In the genomic region with DNA sequence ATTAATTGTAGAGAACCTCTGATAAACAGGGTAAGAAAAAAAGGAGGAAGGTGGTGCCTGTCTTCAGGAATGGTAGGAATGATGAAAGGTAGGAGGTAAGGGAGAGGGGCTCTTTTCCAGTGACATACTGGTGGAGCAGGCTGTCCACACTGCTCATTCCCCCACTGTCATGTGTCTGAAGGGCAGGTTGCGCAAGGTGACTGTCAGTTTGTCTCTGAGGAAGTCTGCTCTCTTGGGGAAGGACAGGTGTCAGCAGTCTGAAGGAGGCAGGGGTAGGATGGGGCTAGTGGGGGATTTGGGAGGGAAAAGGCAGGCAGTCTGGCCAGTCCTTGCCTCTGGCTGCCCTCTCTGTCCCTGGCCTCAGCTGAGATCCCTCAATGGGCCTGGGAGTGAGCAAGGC, we compare ENCODE assay signal across 26 mouse cellular contexts. TPM values are rescaled to one million over a fixed set of nuclear protein-coding genes. Genes with fewer than 3 reads are reported as not detected.
A peak's percentile ranks its signal among the peaks of the same experiment; 100 is the strongest.
DNase-seq lines count a peak whose midpoint lies in the region; ATAC-seq and TF ChIP-seq lines count a peak whose summit lies in the region.
"Had no signal": no experiment of that assay in that cellular context is flagged by ENCODE, and none has a peak within 500 bp of the region (broad histone marks: within the 10 kb centered on the region; RNA-seq: fewer than 3 reads in every experiment).

No protein-coding gene starts in this region.

- TF ChIP-seq POLR2A in bone marrow, adult 2 months (IDR thresholded peaks at IDR 0.05; ENCODE audit: borderline replicate concordance, control insufficient read depth, low read depth, low read length) = no peak
- no peak for TF ChIP-seq POLR2A in myocyte (IDR thresholded peaks at IDR 0.05; ENCODE audit: insufficient read length, low read depth)

- no peak overlapping the region for H3K27ac ChIP-seq in liver, embryonic 12.5 days
- H3K27ac ChIP-seq in liver, embryonic 11.5 days (ENCODE audit: low read depth, low read length) = no peak overlapping the region
- H3K27ac ChIP-seq in bone marrow, adult 2 months (ENCODE audit: control insufficient read depth, insufficient read depth, low read depth, low read length, poor library complexity) = peak overlapping the region; percentile 28; the same call in 1 of the 2 replicates
- H3K27ac ChIP-seq in liver, embryonic 14.5 days = no peak overlapping the region
- no peak overlapping the region for H3K27ac ChIP-seq in hindbrain, embryonic 14.5 days
- H3K27ac ChIP-seq: embryonic facial prominence, embryonic 15.5 days; hindbrain, embryonic 10.5 days; hindbrain, postnatal 0 days; kidney, embryonic 15.5 days; left cerebral cortex, adult 2 months; macrophage; neural tube, embryonic 15.5 days had no signal

- H3ac ChIP-seq in myocyte (ENCODE audit: control insufficient read depth, insufficient read length) = no peak overlapping the region

- no peak for DNase-seq in liver, embryonic 11.5 days (ENCODE audit: low spot score)
- no peak for DNase-seq in liver, embryonic 14.5 days (ENCODE audit: low read depth in 3 of 3, low spot score in 3 of 3)
- no peak for DNase-seq in hindbrain, embryonic 14.5 days (ENCODE audit: low spot score)
- DNase-seq in layer of hippocampus, adult 8-10 months (ENCODE audit: low spot score in 2 of 2) = no peak
- DNase-seq in retina, postnatal 1 day = no peak
- DNase-seq: adrenal gland, postnatal 10 days; cerebellum, adult 2 months; cerebellum, postnatal 25 days; embryo, embryonic 11 days; gastrocnemius, postnatal 25 days; kidney, adult 11 months; kidney, postnatal 4 days; lung, embryonic 14.5 days; right cerebral cortex, postnatal 14 days had no signal

- H3K4me2 ChIP-seq in liver, embryonic 12.5 days = no peak overlapping the region
- no peak overlapping the region for H3K4me2 ChIP-seq in liver, embryonic 11.5 days
- no peak overlapping the region for H3K4me2 ChIP-seq in liver, embryonic 14.5 days (ENCODE audit: low read depth)
- no peak overlapping the region for H3K4me2 ChIP-seq in myocyte (ENCODE audit: low read depth)
- H3K4me2 ChIP-seq in hindbrain, embryonic 14.5 days (replicated peaks) = no peak overlapping the region
- H3K4me2 ChIP-seq: embryonic facial prominence, embryonic 15.5 days; kidney, embryonic 15.5 days; lung, embryonic 14.5 days; midbrain, embryonic 11.5 days; neural tube, embryonic 15.5 days had no signal

- H3K4me1 ChIP-seq in liver, embryonic 12.5 days = peaks cover 8% of the 10 kb centered on the region
- no peaks in the 10 kb centered on the region for H3K4me1 ChIP-seq in liver, embryonic 11.5 days (replicated peaks; ENCODE audit: control insufficient read depth, insufficient read depth, low read length)
- H3K4me1 ChIP-seq in bone marrow, adult 2 months (ENCODE audit: control insufficient read depth, insufficient read depth, low read length) = peaks cover 6% of the 10 kb centered on the region; the same call in 1 of the 2 replicates
- no peaks in the 10 kb centered on the region; a peak in 1 of 4 replicates for H3K4me1 ChIP-seq in liver, embryonic 14.5 days (replicated peaks; ENCODE audit: control insufficient read depth in 2 of 2, insufficient read depth in 2 of 2, low read length in 1 of 2)
- H3K4me1 ChIP-seq in hindbrain, embryonic 14.5 days (replicated peaks; ENCODE audit: control insufficient read depth, insufficient read depth, low read length) = no peaks in the 10 kb centered on the region
- H3K4me1 ChIP-seq: embryonic facial prominence, embryonic 15.5 days; hindbrain, embryonic 10.5 days; kidney, embryonic 15.5 days; neural tube, embryonic 15.5 days had no signal

- 0 out of 2 replicates have a peak, but pooled peaks have one; percentile 16 for ATAC-seq in liver, embryonic 12.5 days
- no peak for ATAC-seq in liver, embryonic 11.5 days (replicated peaks; ENCODE audit: low FRiP score)
- ATAC-seq in liver, embryonic 14.5 days (ENCODE audit: insufficient read depth) = 0 out of 2 replicates have a peak, but pooled peaks have one; percentile 14
- ATAC-seq in hindbrain, embryonic 14.5 days (ENCODE audit: low FRiP score) = no peak
- ATAC-seq: forebrain, embryonic 14.5 days; hindbrain, postnatal 0 days had no signal

- H3K9me3 ChIP-seq in liver, embryonic 12.5 days (replicated peaks) = no peaks in the 10 kb centered on the region
- no peaks in the 10 kb centered on the region for H3K9me3 ChIP-seq in liver, embryonic 11.5 days (ENCODE audit: control insufficient read depth, low read length)
- no peaks in the 10 kb centered on the region for H3K9me3 ChIP-seq in liver, embryonic 14.5 days (ENCODE audit: control insufficient read depth, low read length)
- H3K9me3 ChIP-seq in hindbrain, embryonic 14.5 days (ENCODE audit: control insufficient read depth, low read length) = no peaks in the 10 kb centered on the region
- H3K9me3 ChIP-seq: embryonic facial prominence, embryonic 15.5 days; hindbrain, embryonic 10.5 days; kidney, embryonic 15.5 days; neural tube, embryonic 15.5 days had no signal

- H3K36me3 ChIP-seq in liver, embryonic 12.5 days = peaks cover 95% of the 10 kb centered on the region
- H3K36me3 ChIP-seq in liver, embryonic 11.5 days (ENCODE audit: control insufficient read depth, insufficient read depth, low read length) = peaks cover 63% of the 10 kb centered on the region
- H3K36me3 ChIP-seq in liver, embryonic 14.5 days (replicated peaks; ENCODE audit: control insufficient read depth, insufficient read depth, low read depth) = peaks cover 39% of the 10 kb centered on the region
- H3K36me3 ChIP-seq in myocyte (ENCODE audit: control insufficient read depth, insufficient read depth) = peaks cover 27% of the 10 kb centered on the region
- H3K36me3 ChIP-seq in hindbrain, embryonic 14.5 days (replicated peaks; ENCODE audit: control insufficient read depth, insufficient read depth) = peaks cover 99% of the 10 kb centered on the region

- no peak overlapping the region for H3K4me3 ChIP-seq in liver, embryonic 12.5 days
- H3K4me3 ChIP-seq in liver, embryonic 11.5 days (ENCODE audit: low read depth, low read length) = no peak overlapping the region
- H3K4me3 ChIP-seq in bone marrow, adult 2 months (replicated peaks; ENCODE audit: control insufficient read depth, low read depth, low read length) = no peak overlapping the region
- H3K4me3 ChIP-seq in liver, embryonic 14.5 days (ENCODE audit: insufficient read depth in 1 of 2, low read depth in 2 of 2, low read length in 2 of 2) = no peak overlapping the region
- no peak overlapping the region for H3K4me3 ChIP-seq in myocyte
- no peak overlapping the region for H3K4me3 ChIP-seq in hindbrain, embryonic 14.5 days (replicated peaks; ENCODE audit: low read length)
- H3K4me3 ChIP-seq: embryonic facial prominence, embryonic 15.5 days; hindbrain, embryonic 10.5 days; kidney, embryonic 15.5 days; left cerebral cortex, adult 2 months; neural tube, embryonic 15.5 days had no signal

- no peaks in the 10 kb centered on the region for H3K79me2 ChIP-seq in myocyte (ENCODE audit: control insufficient read depth, insufficient read depth)

- no peak overlapping the region for H3K9ac ChIP-seq in liver, embryonic 12.5 days
- no peak overlapping the region for H3K9ac ChIP-seq in liver, embryonic 11.5 days (ENCODE audit: low read depth, low read length)
- no peak overlapping the region for H3K9ac ChIP-seq in liver, embryonic 14.5 days (replicated peaks)
- H3K9ac ChIP-seq in hindbrain, embryonic 14.5 days = no peak overlapping the region
- H3K9ac ChIP-seq: embryonic facial prominence, embryonic 15.5 days; kidney, embryonic 15.5 days; lung, embryonic 14.5 days; neural tube, embryonic 15.5 days had no signal

- H3K27me3 ChIP-seq in liver, embryonic 12.5 days (replicated peaks) = no peaks in the 10 kb centered on the region
- H3K27me3 ChIP-seq in liver, embryonic 11.5 days (replicated peaks; ENCODE audit: control insufficient read depth, insufficient read depth, low read length) = no peaks in the 10 kb centered on the region
- no peaks in the 10 kb centered on the region for H3K27me3 ChIP-seq in liver, embryonic 14.5 days (ENCODE audit: control insufficient read depth, insufficient read depth, low read length)
- H3K27me3 ChIP-seq in myocyte (ENCODE audit: control insufficient read depth, insufficient read depth, insufficient read length) = no peaks in the 10 kb centered on the region
- no peaks in the 10 kb centered on the region for H3K27me3 ChIP-seq in hindbrain, embryonic 14.5 days (ENCODE audit: control insufficient read depth, insufficient read depth, low read length)
- H3K27me3 ChIP-seq: embryonic facial prominence, embryonic 15.5 days; kidney, embryonic 15.5 days; neural tube, embryonic 15.5 days had no signal

- TF ChIP-seq CTCF in bone marrow, adult 2 months (IDR thresholded peaks at IDR 0.05; ENCODE audit: control insufficient read depth, insufficient read depth, low read length) = no peak
- no peak for TF ChIP-seq CTCF in liver, embryonic 14.5 days (IDR thresholded peaks at IDR 0.05; ENCODE audit: low read depth)

- 86% methylated on average over 1 of the region's 1 CpGs for WGBS in liver, embryonic 12.5 days (ENCODE audit: insufficient replicate concordance)
- WGBS in liver, embryonic 11.5 days = 95% methylated on average over 1 of the region's 1 CpGs
- WGBS in bone marrow, adult 2 months = 48% methylated on average over 1 of the region's 1 CpGs
- WGBS in liver, embryonic 14.5 days (ENCODE audit: insufficient replicate concordance) = 79% methylated on average over 1 of the region's 1 CpGs
- WGBS in hindbrain, embryonic 14.5 days = 100% methylated on average over 1 of the region's 1 CpGs

- no peak for TF ChIP-seq EP300 in liver, embryonic 14.5 days (IDR thresholded peaks at IDR 0.05; ENCODE audit: low read depth)

RNA-seq across cellular contexts. Expression of a gene that starts 8.3 kb away (rescaled TPM):
- polyA plus RNA-seq in liver, embryonic 12.5 days (2016; fragmentation: Nextera tagmentation; extraction: Ambion mirVana) = 36.5 and 42.4 TPM in 2 replicates
- polyA plus RNA-seq in liver, embryonic 11.5 days (2014; fragmentation: Nextera tagmentation; extraction: Ambion mirVana) = 56.1 and 58.6 TPM in 2 replicates
- polyA plus RNA-seq in bone marrow, adult 2 months (2011; ENCODE audit: insufficient read depth, insufficient read length, low replicate concordance, missing spikeins) = 136 and 209 TPM in 2 replicates
- polyA plus RNA-seq in liver, embryonic 14.5 days (2012; rRNA removed) = 25.2 and 40.4 TPM in 2 replicates
- polyA plus RNA-seq in liver, embryonic 14.5 days (2014; fragmentation: Nextera tagmentation; extraction: Ambion mirVana) = 15.0 and 18.3 TPM in 2 replicates
- 34.3 TPM for polyA plus RNA-seq in myocyte (2012; fragmentation: generic; extraction: Trizol)
- 73.9 and 74.3 TPM in 2 replicates for polyA plus RNA-seq in hindbrain, embryonic 14.5 days (2014; fragmentation: Nextera tagmentation; extraction: Ambion mirVana)
- total RNA-seq in layer of hippocampus, adult 8-10 months (2022) = 10 to 100 TPM; 72.9 to 77.5 (median 75.4) TPM

RNA-seq across cellular contexts. Expression of a gene that starts 8.5 kb away (rescaled TPM):
- polyA plus RNA-seq in liver, embryonic 12.5 days (2016; fragmentation: Nextera tagmentation; extraction: Ambion mirVana) = 35.1 and 36.8 TPM in 2 replicates
- polyA plus RNA-seq in liver, embryonic 11.5 days (2014; fragmentation: Nextera tagmentation; extraction: Ambion mirVana) = 44.7 and 45.7 TPM in 2 replicates
- polyA plus RNA-seq in bone marrow, adult 2 months (2011; ENCODE audit: insufficient read depth, insufficient read length, low replicate concordance, missing spikeins) = 12.0 and 24.2 TPM in 2 replicates
- 21.0 and 22.2 TPM in 2 replicates for polyA plus RNA-seq in liver, embryonic 14.5 days (2012; rRNA removed)
- polyA plus RNA-seq in liver, embryonic 14.5 days (2014; fragmentation: Nextera tagmentation; extraction: Ambion mirVana) = 25.7 and 27.2 TPM in 2 replicates
- polyA plus RNA-seq in myocyte (2012; fragmentation: generic; extraction: Trizol) = 34.2 TPM
- polyA plus RNA-seq in hindbrain, embryonic 14.5 days (2014; fragmentation: Nextera tagmentation; extraction: Ambion mirVana) = 39.2 and 44.5 TPM in 2 replicates
- total RNA-seq in layer of hippocampus, adult 8-10 months (2022) = 10 to 100 TPM; 16.0 to 20.2 (median 17.1) TPM

RNA-seq across cellular contexts. Expression of a gene that starts 21.0 kb away (rescaled TPM):
- 7.4 and 7.5 TPM in 2 replicates for polyA plus RNA-seq in liver, embryonic 12.5 days (2016; fragmentation: Nextera tagmentation; extraction: Ambion mirVana)
- 9.9 and 10.2 TPM in 2 replicates for polyA plus RNA-seq in liver, embryonic 11.5 days (2014; fragmentation: Nextera tagmentation; extraction: Ambion mirVana)
- 25.5 and 53.7 TPM in 2 replicates for polyA plus RNA-seq in bone marrow, adult 2 months (2011; ENCODE audit: insufficient read depth, insufficient read length, low replicate concordance, missing spikeins)
- polyA plus RNA-seq in liver, embryonic 14.5 days (2012; rRNA removed) = 3.9 and 5.1 TPM in 2 replicates
- polyA plus RNA-seq in liver, embryonic 14.5 days (2014; fragmentation: Nextera tagmentation; extraction: Ambion mirVana) = 4.6 and 5.0 TPM in 2 replicates
- 7.5 TPM for polyA plus RNA-seq in myocyte (2012; fragmentation: generic; extraction: Trizol)
- 3.0 and 3.7 TPM in 2 replicates for polyA plus RNA-seq in hindbrain, embryonic 14.5 days (2014; fragmentation: Nextera tagmentation; extraction: Ambion mirVana)
- 1 to 10 TPM; 1.8 to 7.9 (median 5.0) TPM for total RNA-seq in layer of hippocampus, adult 8-10 months (2022)

RNA-seq across cellular contexts. Expression of a gene that starts 28.6 kb away (rescaled TPM):
- 13.7 and 14.4 TPM in 2 replicates for polyA plus RNA-seq in liver, embryonic 12.5 days (2016; fragmentation: Nextera tagmentation; extraction: Ambion mirVana)
- 29.2 and 34.4 TPM in 2 replicates for polyA plus RNA-seq in liver, embryonic 11.5 days (2014; fragmentation: Nextera tagmentation; extraction: Ambion mirVana)
- polyA plus RNA-seq in bone marrow, adult 2 months (2011; ENCODE audit: insufficient read depth, insufficient read length, low replicate concordance, missing spikeins) = 15.6 and 26.3 TPM in 2 replicates
- 3.2 and 3.3 TPM in 2 replicates for polyA plus RNA-seq in liver, embryonic 14.5 days (2012; rRNA removed)
- polyA plus RNA-seq in liver, embryonic 14.5 days (2014; fragmentation: Nextera tagmentation; extraction: Ambion mirVana) = 2.7 and 3.4 TPM in 2 replicates
- polyA plus RNA-seq in myocyte (2012; fragmentation: generic; extraction: Trizol) = 15.8 TPM
- polyA plus RNA-seq in hindbrain, embryonic 14.5 days (2014; fragmentation: Nextera tagmentation; extraction: Ambion mirVana) = 21.5 and 25.5 TPM in 2 replicates
- total RNA-seq in layer of hippocampus, adult 8-10 months (2022) = 1 to 10 TPM; 5.8 to 7.8 (median 6.5) TPM

RNA-seq across cellular contexts. Expression of a gene that starts 36.2 kb away (rescaled TPM):
- 41.0 and 41.3 TPM in 2 replicates for polyA plus RNA-seq in liver, embryonic 12.5 days (2016; fragmentation: Nextera tagmentation; extraction: Ambion mirVana)
- polyA plus RNA-seq in liver, embryonic 11.5 days (2014; fragmentation: Nextera tagmentation; extraction: Ambion mirVana) = 49.4 and 49.7 TPM in 2 replicates
- 158 and 354 TPM in 2 replicates for polyA plus RNA-seq in bone marrow, adult 2 months (2011; ENCODE audit: insufficient read depth, insufficient read length, low replicate concordance, missing spikeins)
- polyA plus RNA-seq in liver, embryonic 14.5 days (2012; rRNA removed) = 13.1 and 22.2 TPM in 2 replicates
- 31.4 and 39.3 TPM in 2 replicates for polyA plus RNA-seq in liver, embryonic 14.5 days (2014; fragmentation: Nextera tagmentation; extraction: Ambion mirVana)
- polyA plus RNA-seq in myocyte (2012; fragmentation: generic; extraction: Trizol) = not detected
- polyA plus RNA-seq in hindbrain, embryonic 14.5 days (2014; fragmentation: Nextera tagmentation; extraction: Ambion mirVana) = 4.7 and 6.6 TPM in 2 replicates
- total RNA-seq in layer of hippocampus, adult 8-10 months (2022) = 1 to 10 TPM; 1.6 to 5.2 (median 3.2) TPM

Comparison
In these comparisons a context has a peak if more than half of its experiments do, and no peak if none do; other contexts are left out.
1. ATAC-seq: peak in liver, embryonic 12.5 days (single experiment) and liver, embryonic 14.5 days (single experiment); none in liver, embryonic 11.5 days (single experiment) and hindbrain, embryonic 14.5 days (single experiment).